Mouse (Mus musculus) cerebellum, adult 8-10 months (tissue): ENCODE measurements around the gene Gm42791.
A peak's percentile ranks its signal among the peaks of the same experiment; 100 is the strongest.

Source experiments
- DNase-seq: peaks from one replicate; pipeline ENCODE4 v3.0.0; 2022

Gm42791 gene

GRCm38 (mm10) chr5:148910066-148910465 is 84.9 kb downstream of the Gm42791 start:
- DNase-seq = no peak

- DNase-seq = no peak
These were observed 85.5 kb downstream of the Gm42791 start for GRCm38 (mm10) chr5:148909402-148909801.

- DNase-seq = no peak
These were observed 85.9 kb downstream of the Gm42791 start for GRCm38 (mm10) chr5:148909057-148909395.

- DNase-seq = no peak
These were observed 86.5 kb downstream of the Gm42791 start for GRCm38 (mm10) chr5:148908191-148909056.

GRCm38 (mm10) chr5:148906305-148906704 is 88.6 kb downstream of the Gm42791 start:
- DNase-seq = no peak

- peak; percentile 33 for DNase-seq
These were observed 90.1 kb downstream of the Gm42791 start for GRCm38 (mm10) chr5:148904846-148905245.

GRCm38 (mm10) chr5:148899361-148899760 is 95.6 kb downstream of the Gm42791 start:
- no peak for DNase-seq

- DNase-seq = no peak
These were observed 97.0 kb downstream of the Gm42791 start for GRCm38 (mm10) chr5:148897941-148898417.

GRCm38 (mm10) chr5:148897069-148897702 is 97.8 kb downstream of the Gm42791 start:
- DNase-seq = no peak

GRCm38 (mm10) chr5:148896515-148896914 is 98.4 kb downstream of the Gm42791 start:
- no peak for DNase-seq

GRCm38 (mm10) chr5:148895833-148896232 is 99.1 kb downstream of the Gm42791 start:
- no peak for DNase-seq

GRCm38 (mm10) chr5:148895034-148895433 is 99.9 kb downstream of the Gm42791 start:
- DNase-seq = no peak

GRCm38 (mm10) chr5:148890237-148890636 is 104.7 kb downstream of the Gm42791 start:
- DNase-seq = no peak

- DNase-seq = no peak
These were observed 106.9 kb downstream of the Gm42791 start for GRCm38 (mm10) chr5:148888032-148888431.

GRCm38 (mm10) chr5:148885821-148886609 is 108.9 kb downstream of the Gm42791 start:
- DNase-seq = no peak

- DNase-seq = peak; percentile 5
These were observed 111.3 kb downstream of the Gm42791 start for GRCm38 (mm10) chr5:148883671-148884070.

GRCm38 (mm10) chr5:148879218-148879617 is 115.7 kb downstream of the Gm42791 start:
- no peak for DNase-seq

- DNase-seq = no peak
These were observed 121.8 kb downstream of the Gm42791 start for GRCm38 (mm10) chr5:148873116-148873515.

GRCm38 (mm10) chr5:148869583-148869982 is 125.4 kb downstream of the Gm42791 start:
- no peak for DNase-seq

GRCm38 (mm10) chr5:148867766-148868165 is 127.2 kb downstream of the Gm42791 start:
- DNase-seq = no peak

- DNase-seq = no peak
These were observed 127.8 kb downstream of the Gm42791 start for GRCm38 (mm10) chr5:148867171-148867570.

GRCm38 (mm10) chr5:148866571-148866970 is 128.4 kb downstream of the Gm42791 start:
- no peak for DNase-seq

GRCm38 (mm10) chr5:148863409-148863808 is 131.5 kb downstream of the Gm42791 start:
- DNase-seq = no peak
